Mouse (Mus musculus) adrenal gland, adult 2 months (tissue): ENCODE measurements around the gene Slamf6. TPM values are rescaled to one million over a fixed set of nuclear protein-coding genes. Genes with fewer than 3 reads are reported as not detected.

ENCODE experiments used
- DNase-seq: peaks from one replicate; pipeline ENCODE4 v3.0.0; 2021
- polyA plus RNA-seq: library from polyadenylated mRNA; depleted of rRNA; stranded (reverse); fragments of >200 nt; gene quantifications from 2 replicates; pipeline ENCODE4 v1.2.3, GENCODE M21; 2012; rRNA removed
- total RNA-seq, 2 experiments: library from RNA; stranded (reverse); gene quantifications; 2 replicates each; pipeline ENCODE4 v1.2.3; 2021

Slamf6 gene
- total and polyA plus RNA-seq, 3 experiments, result 0.06 to 0.24 TPM; not detected in 1

GRCm38 (mm10) chr1:171994918-171995715 lies 77.8 kb downstream of the Slamf6 start:
- DNase-seq, result no peak

GRCm38 (mm10) chr1:171996701-171997100 lies 79.4 kb downstream of the Slamf6 start:
- no peak for DNase-seq

- no peak for DNase-seq
Observed at GRCm38 (mm10) chr1:171998820-171999597, 81.7 kb downstream of the Slamf6 start.

- peak; percentile 18 for DNase-seq
Observed at GRCm38 (mm10) chr1:172000641-172001040, 83.3 kb downstream of the Slamf6 start.

GRCm38 (mm10) chr1:172001665-172002064 lies 84.3 kb downstream of the Slamf6 start:
- no peak for DNase-seq

Other genes with a start within 250 kb of the Slamf6 start
- 1 to 10 TPM; 3.1 TPM for gene Cd48, start 235.5 kb upstream of the Slamf6 start, total RNA-seq
- gene Cd48, start 235.5 kb upstream of the Slamf6 start, polyA plus RNA-seq, result 1.4 TPM in 2 replicates
- not detected for gene Slamf1, start 150.4 kb upstream of the Slamf6 start, total RNA-seq
- 0.09 TPM in 1 of 2 replicates, not detected in the other for gene Slamf1, start 150.4 kb upstream of the Slamf6 start, polyA plus RNA-seq
- 1 to 10 TPM; 4.6 to 5.8 TPM for gene Cd84, start 77.8 kb upstream of the Slamf6 start, total RNA-seq
- 0.42 and 0.79 TPM in 2 replicates for gene Cd84, start 77.8 kb upstream of the Slamf6 start, polyA plus RNA-seq
- gene Gm10521, start 21.9 kb upstream of the Slamf6 start, total RNA-seq, result under 1 TPM; 0.10 to 0.12 TPM
- gene Gm10521, start 21.9 kb upstream of the Slamf6 start, polyA plus RNA-seq, result 0.07 and 0.13 TPM in 2 replicates
- 1 to 10 TPM; 1.7 to 6.2 TPM for gene Vangl2, start 110.9 kb downstream of the Slamf6 start, total RNA-seq
- gene Vangl2, start 110.9 kb downstream of the Slamf6 start, polyA plus RNA-seq, result 2.9 and 3.6 TPM in 2 replicates
- gene Nhlh1, start 140.1 kb downstream of the Slamf6 start, total RNA-seq, result not detected
- gene Nhlh1, start 140.1 kb downstream of the Slamf6 start, polyA plus RNA-seq, result not detected in 2 replicates
- gene Copa, start 165.0 kb downstream of the Slamf6 start, total RNA-seq, result 100 to 1,000 TPM; 174 to 178 TPM
- gene Copa, start 165.0 kb downstream of the Slamf6 start, polyA plus RNA-seq, result 11.0 and 21.1 TPM in 2 replicates
- 10 to 100 TPM; 83.9 to 85.7 TPM for gene Ncstn, start 165.3 kb downstream of the Slamf6 start, total RNA-seq
- gene Ncstn, start 165.3 kb downstream of the Slamf6 start, polyA plus RNA-seq, result 62.9 and 83.8 TPM in 2 replicates
- 100 to 1,000 TPM; 112 to 114 TPM for gene Pex19, start 209.2 kb downstream of the Slamf6 start, total RNA-seq
- 104 and 114 TPM in 2 replicates for gene Pex19, start 209.2 kb downstream of the Slamf6 start, polyA plus RNA-seq
- 100 to 1,000 TPM; 110 to 120 TPM for gene Dcaf8, start 230.6 kb downstream of the Slamf6 start, total RNA-seq
- gene Dcaf8, start 230.6 kb downstream of the Slamf6 start, polyA plus RNA-seq, result 61.1 and 64.8 TPM in 2 replicates